Mouse (Mus musculus) NIH3T3 (cell line): ENCODE data around the gene Ddx20.

ENCODE experiments used
- DNase-seq: peaks from one replicate; pipeline ENCODE4 v3.0.0-alpha.2; 2012; ENCODE audit warnings: low read depth

Gene Ddx20

GRCm38 (mm10) chr3:105687324-105688060, at the start of gene Ddx20:
Gene Ddx20, minus strand, starts transcription at chr3:105687574.
- DNase-seq: peak; percentile 99

GRCm38 (mm10) chr3:105737070-105737469, 49.7 kb upstream of the Ddx20 start:
- DNase-seq: no peak

- DNase-seq: no peak
Observed at GRCm38 (mm10) chr3:105736148-105736547, 48.8 kb upstream of the Ddx20 start.

GRCm38 (mm10) chr3:105735285-105735684, 47.9 kb upstream of the Ddx20 start:
- DNase-seq: no peak

- DNase-seq: no peak
Observed at GRCm38 (mm10) chr3:105733538-105733937, 46.2 kb upstream of the Ddx20 start.

GRCm38 (mm10) chr3:105732360-105732759, 45.0 kb upstream of the Ddx20 start:
- DNase-seq: no peak

- DNase-seq: peak; percentile 84
Observed at GRCm38 (mm10) chr3:105726037-105726436, 38.7 kb upstream of the Ddx20 start.

- no peak for DNase-seq
Observed at GRCm38 (mm10) chr3:105722510-105722909, 35.1 kb upstream of the Ddx20 start.

GRCm38 (mm10) chr3:105721681-105722201, 34.4 kb upstream of the Ddx20 start:
- DNase-seq: no peak

- DNase-seq: no peak
Observed at GRCm38 (mm10) chr3:105720514-105720913, 33.1 kb upstream of the Ddx20 start.

GRCm38 (mm10) chr3:105719979-105720378, 32.6 kb upstream of the Ddx20 start:
- no peak for DNase-seq

GRCm38 (mm10) chr3:105718746-105719145, 31.4 kb upstream of the Ddx20 start:
- DNase-seq: no peak

GRCm38 (mm10) chr3:105717856-105718555, 30.6 kb upstream of the Ddx20 start:
- no peak for DNase-seq

- DNase-seq: no peak
Observed at GRCm38 (mm10) chr3:105716353-105717000, 29.1 kb upstream of the Ddx20 start.

GRCm38 (mm10) chr3:105714820-105715167, 27.4 kb upstream of the Ddx20 start:
- DNase-seq: no peak

GRCm38 (mm10) chr3:105714091-105714819, 26.9 kb upstream of the Ddx20 start:
- DNase-seq: peak; percentile 31

GRCm38 (mm10) chr3:105712827-105713226, 25.5 kb upstream of the Ddx20 start:
- no peak for DNase-seq

GRCm38 (mm10) chr3:105711741-105712140, 24.4 kb upstream of the Ddx20 start:
- DNase-seq: no peak

- peak; percentile 20 for DNase-seq
Observed at GRCm38 (mm10) chr3:105710246-105710645, 22.9 kb upstream of the Ddx20 start.

- no peak for DNase-seq
Observed at GRCm38 (mm10) chr3:105707590-105707989, 20.2 kb upstream of the Ddx20 start.

- DNase-seq: no peak
Observed at GRCm38 (mm10) chr3:105706366-105707020, 19.1 kb upstream of the Ddx20 start.

GRCm38 (mm10) chr3:105705561-105705960, 18.2 kb upstream of the Ddx20 start:
- no peak for DNase-seq
